Mouse (Mus musculus): ENCODE data around the gene Lifr. TPM values are rescaled to one million over a fixed set of nuclear protein-coding genes. Genes with fewer than 3 reads are reported as not detected.

Lifr gene
- polyA plus RNA-seq, 1 experiment from 2014 or later, result 22.7 TPM

GRCm38 (mm10) chr15:7233393-7234090 lies 143.1 kb downstream of the Lifr start:
- Histone ChIP-seq H3K4me1 (replicated peaks; ENCODE audit: control insufficient read depth, insufficient read depth, low read length) (no peaks in the 10 kb centered on the region), H3K9me3 (ENCODE audit: control insufficient read depth, low read length) (no peaks in the 10 kb centered on the region), H3K4me2 (ENCODE audit: low read depth, low read length) (no peak overlapping the region), H3K36me3 (ENCODE audit: control insufficient read depth, insufficient read depth, low read length) (no peaks in the 10 kb centered on the region), H3K27me3 (ENCODE audit: control insufficient read depth, insufficient read depth, low read depth, low read length) (no peaks in the 10 kb centered on the region), H3K4me3 (ENCODE audit: low read length) (no peak overlapping the region), H3K27ac (ENCODE audit: low read length) (no peak overlapping the region), H3K9ac (ENCODE audit: low read length) (no peak overlapping the region)
- WGBS, result 64% methylated on average over 13 of the region's 13 CpGs
- no peak for ATAC-seq (ENCODE audit: low read depth)

GRCm38 (mm10) chr15:7239904-7240303 lies 149.5 kb downstream of the Lifr start:
- no peak for ATAC-seq (ENCODE audit: low read depth)
- 89% methylated on average over 11 of the region's 11 CpGs for WGBS
- Histone ChIP-seq H3K27ac (ENCODE audit: low read length) (no peak overlapping the region), H3K4me3 (ENCODE audit: low read length) (no peak overlapping the region), H3K36me3 (ENCODE audit: control insufficient read depth, insufficient read depth, low read length) (no peaks in the 10 kb centered on the region), H3K27me3 (ENCODE audit: control insufficient read depth, insufficient read depth, low read depth, low read length) (no peaks in the 10 kb centered on the region), H3K4me1 (replicated peaks; ENCODE audit: control insufficient read depth, insufficient read depth, low read length) (no peaks in the 10 kb centered on the region), H3K9ac (ENCODE audit: low read length) (no peak overlapping the region), H3K4me2 (ENCODE audit: low read depth, low read length) (no peak overlapping the region), H3K9me3 (ENCODE audit: control insufficient read depth, low read length) (no peaks in the 10 kb centered on the region)

- no peak overlapping the region for H3K9ac ChIP-seq (ENCODE audit: low read length)
- H3K4me3 ChIP-seq (ENCODE audit: low read length), result no peak overlapping the region
- no peaks in the 10 kb centered on the region for H3K9me3 ChIP-seq (ENCODE audit: control insufficient read depth, low read length)
- no peak overlapping the region for H3K4me2 ChIP-seq (ENCODE audit: low read depth, low read length)
- 52% methylated on average over 3 of the region's 3 CpGs for WGBS
- no peaks in the 10 kb centered on the region for H3K36me3 ChIP-seq (ENCODE audit: control insufficient read depth, insufficient read depth, low read length)
- no peaks in the 10 kb centered on the region for H3K27me3 ChIP-seq (ENCODE audit: control insufficient read depth, insufficient read depth, low read depth, low read length)
- H3K4me1 ChIP-seq (replicated peaks; ENCODE audit: control insufficient read depth, insufficient read depth, low read length), result no peaks in the 10 kb centered on the region
- no peak for ATAC-seq (ENCODE audit: low read depth)
- no peak overlapping the region for H3K27ac ChIP-seq (ENCODE audit: low read length)
Observed at GRCm38 (mm10) chr15:7240950-7241349, 150.5 kb downstream of the Lifr start.

- H3K36me3 ChIP-seq (ENCODE audit: control insufficient read depth, insufficient read depth, low read length), result no peaks in the 10 kb centered on the region
- WGBS, result 73% methylated on average over 15 of the region's 15 CpGs
- no peak for ATAC-seq (ENCODE audit: low read depth)
- no peaks in the 10 kb centered on the region for H3K4me1 ChIP-seq (replicated peaks; ENCODE audit: control insufficient read depth, insufficient read depth, low read length)
- no peaks in the 10 kb centered on the region for H3K9me3 ChIP-seq (ENCODE audit: control insufficient read depth, low read length)
- H3K4me2 ChIP-seq (ENCODE audit: low read depth, low read length), result no peak overlapping the region
- H3K9ac ChIP-seq (ENCODE audit: low read length), result no peak overlapping the region
- no peaks in the 10 kb centered on the region for H3K27me3 ChIP-seq (ENCODE audit: control insufficient read depth, insufficient read depth, low read depth, low read length)
- H3K4me3 ChIP-seq (ENCODE audit: low read length), result no peak overlapping the region
- H3K27ac ChIP-seq (ENCODE audit: low read length), result no peak overlapping the region
Observed at GRCm38 (mm10) chr15:7242161-7242850, 151.9 kb downstream of the Lifr start.

Other genes starting within 250 kb of the Lifr start
- 2.7 and 3.7 TPM in 2 replicates for gene Osmr, start 215.6 kb upstream of the Lifr start, polyA plus RNA-seq (2015; fragmentation: Nextera tagmentation; extraction: Ambion mirVana)

Measured in lung, embryonic 16.5 days (tissue).